Mouse (Mus musculus) ZHBTc4 (cell line): ENCODE measurements around the gene Ppp4c.

Experiments used
- DNase-seq: peaks from one replicate; pipeline ENCODE4 v3.0.0-alpha.2; 2011; ENCODE audit warnings: low read depth, low spot score

Ppp4c gene

GRCm38 (mm10) chr7:126759050-126759671 is 33.1 kb downstream of the Ppp4c start, which contains the start of gene Mapk3:
Gene Mapk3 (plus strand): TSS chr7:126759601.
- peak; percentile 96 for DNase-seq

- DNase-seq: no peak
These were observed 33.8 kb downstream of the Ppp4c start for GRCm38 (mm10) chr7:126758539-126758938.

GRCm38 (mm10) chr7:126754866-126755265 is 37.4 kb downstream of the Ppp4c start:
- peak; percentile 94 for DNase-seq

- DNase-seq: no peak
These were observed 42.5 kb downstream of the Ppp4c start for GRCm38 (mm10) chr7:126749582-126750343.

- DNase-seq: no peak
These were observed 43.5 kb downstream of the Ppp4c start for GRCm38 (mm10) chr7:126748824-126749223.

GRCm38 (mm10) chr7:126746798-126747197 is 45.5 kb downstream of the Ppp4c start:
- DNase-seq: peak; percentile 31

- no peak for DNase-seq
These were observed 46.2 kb downstream of the Ppp4c start for GRCm38 (mm10) chr7:126746066-126746465.

GRCm38 (mm10) chr7:126741964-126742482 is 50.3 kb downstream of the Ppp4c start:
- DNase-seq: peak; percentile 52

- DNase-seq: no peak
These were observed 50.8 kb downstream of the Ppp4c start for GRCm38 (mm10) chr7:126741452-126741851.

GRCm38 (mm10) chr7:126740977-126741376 is 51.3 kb downstream of the Ppp4c start:
- no peak for DNase-seq

GRCm38 (mm10) chr7:126740132-126740735 is 52.1 kb downstream of the Ppp4c start:
- peak; percentile 43 for DNase-seq

- no peak for DNase-seq
These were observed 52.7 kb downstream of the Ppp4c start for GRCm38 (mm10) chr7:126739551-126739950.

- no peak for DNase-seq
These were observed 56.2 kb downstream of the Ppp4c start for GRCm38 (mm10) chr7:126736122-126736521.
